Mouse (Mus musculus) kidney, postnatal 0 days (tissue): ENCODE measurements around the gene Cmip. TPM values are rescaled to one million over a fixed set of nuclear protein-coding genes. Genes with fewer than 3 reads are reported as not detected.
A peak's percentile ranks its signal among the peaks of the same experiment; 100 is the strongest.

ENCODE experiments used
- ATAC-seq: fragments of 200-750 bp; cut with Nextera tagmentation; replicated peaks from 2 replicates; pipeline ENCODE4 v1.8.0; 2017; ENCODE audit warnings: low read depth, moderate number of reproducible peaks, moderate TSS enrichment, moderate library complexity; ENCODE audit not compliant: low FRiP score
- DNase-seq: peaks from one replicate; pipeline ENCODE4 v3.0.0-alpha.2; 2016; ENCODE audit warnings: low spot score
- H3K27ac ChIP-seq: fragments of 300-500 bp; sonication (generic); 2 replicates; pipeline ENCODE4 v1.5.1; 2014; ENCODE audit warnings: mild to moderate bottlenecking
- H3K27me3 ChIP-seq: fragments of 300-500 bp; sonication (generic); 2 replicates; pipeline ENCODE4 v1.6.1; 2014; ENCODE audit warnings: low read length, mixed read lengths; ENCODE audit not compliant: insufficient read depth
- H3K36me3 ChIP-seq: fragments of 300-500 bp; sonication (generic); 2 replicates; pipeline ENCODE4 v1.6.1; 2014; ENCODE audit warnings: low read length, mixed read lengths; ENCODE audit not compliant: insufficient read depth
- H3K4me1 ChIP-seq: fragments of 300-500 bp; sonication (generic); replicated peaks from 2 replicates; pipeline ENCODE4 v1.6.1; 2014; ENCODE audit warnings: antibody characterized with exemption, low read length, mixed read lengths; ENCODE audit not compliant: insufficient read depth
- H3K4me2 ChIP-seq: fragments of 300-500 bp; sonication (generic); 2 replicates; pipeline ENCODE4 v1.6.1; 2014; ENCODE audit warnings: mild to moderate bottlenecking, low read length, moderate library complexity, mixed read lengths
- H3K4me3 ChIP-seq: fragments of 300-500 bp; sonication (generic); replicated peaks from 2 replicates; pipeline ENCODE4 v1.5.1; 2014; ENCODE audit warnings: low read depth, low read length
- H3K9ac ChIP-seq: fragments of 300-500 bp; sonication (generic); 2 replicates; pipeline ENCODE4 v1.6.1; 2014; ENCODE audit warnings: low read depth, low read length
- H3K9me3 ChIP-seq: fragments of 300-500 bp; sonication (generic); replicated peaks from 2 replicates; pipeline ENCODE4 v1.6.1; 2016; ENCODE audit warnings: low read length, inconsistent platforms, mixed read lengths
- CTCF ChIP-seq: IDR thresholded peaks from 2 replicates; pipeline ENCODE4 v1.5.1; 2016; ENCODE audit warnings: antibody characterized with exemption, low read depth, mild to moderate bottlenecking, moderate library complexity
- WGBS: fragments of 180-500 bp; shearing (Covaris S2); extraction: QIAGEN DNeasy Blood & Tissue Kit; methylation state at CpG from one replicate; pipeline ENCODE4 v1.1.7; 2014; 5-methylcytosine and 5-hydroxymethylcytosine counted together
- polyA plus RNA-seq: library from polyadenylated mRNA; unstranded; fragments of >200 nt; fragmentation: Nextera tagmentation; extraction: Ambion mirVana; gene quantifications from 2 replicates; pipeline ENCODE4 v1.2.1, GENCODE M21; 2015

The Cmip gene
- polyA plus RNA-seq, 1 experiment from 2014 or later, result 36.8 TPM

DNA sequence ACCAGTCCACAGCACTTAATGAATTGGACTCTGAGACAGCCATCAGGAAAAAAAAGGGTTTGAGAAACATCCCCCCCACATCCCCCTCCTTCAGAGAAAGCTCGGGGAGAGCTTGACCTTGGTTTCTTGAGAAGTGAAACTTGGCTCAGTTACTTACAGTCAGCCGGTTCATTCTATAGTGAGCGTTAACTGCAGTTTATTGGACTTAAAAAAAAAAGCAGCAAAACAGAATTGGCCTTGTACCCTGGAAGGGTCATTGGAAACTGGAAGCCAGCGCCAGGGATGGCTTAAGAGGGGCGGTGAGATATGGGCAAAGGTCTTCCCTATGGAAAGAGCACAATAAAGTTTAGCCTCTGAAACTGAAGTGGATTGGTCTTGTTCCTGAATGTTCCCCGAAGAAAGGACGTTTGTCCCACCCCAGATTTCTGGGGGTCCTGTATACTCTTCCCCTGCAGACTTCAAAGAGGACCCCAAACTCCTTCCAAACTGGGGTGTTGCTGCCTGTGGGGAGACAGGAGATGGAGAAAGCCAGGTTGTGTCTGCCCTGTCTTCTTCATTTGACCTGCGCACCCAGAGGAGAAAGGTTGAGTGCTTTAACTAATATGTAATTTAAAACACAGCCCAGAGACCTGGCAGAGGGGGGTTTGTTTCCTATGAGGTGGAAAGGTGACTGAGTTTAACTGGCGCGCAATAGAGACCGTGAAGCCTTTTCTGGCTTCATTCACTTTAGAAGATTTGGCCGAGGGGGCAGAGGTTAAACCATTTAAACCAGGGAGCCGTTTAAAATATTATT lies 51.6 kb downstream of the Cmip start:
- H3K36me3 ChIP-seq, result no peaks in the 10 kb centered on the region
- peaks cover 27% of the 10 kb centered on the region for H3K4me1 ChIP-seq
- no peaks in the 10 kb centered on the region for H3K27me3 ChIP-seq
- DNase-seq, result peak; percentile 71
- 37% methylated on average over 13 of the region's 13 CpGs for WGBS
- no peaks in the 10 kb centered on the region for H3K9me3 ChIP-seq
- peak overlapping the region; percentile 10; the same call in 1 of the 2 replicates for H3K4me2 ChIP-seq
- TF ChIP-seq CTCF, result no peak
- peak overlapping the region; percentile 84 for H3K27ac ChIP-seq
- no peak overlapping the region for H3K9ac ChIP-seq
- ATAC-seq, result peak; percentile 47; the same call in 1 of the 2 replicates
- H3K4me3 ChIP-seq, result no peak overlapping the region

DNA sequence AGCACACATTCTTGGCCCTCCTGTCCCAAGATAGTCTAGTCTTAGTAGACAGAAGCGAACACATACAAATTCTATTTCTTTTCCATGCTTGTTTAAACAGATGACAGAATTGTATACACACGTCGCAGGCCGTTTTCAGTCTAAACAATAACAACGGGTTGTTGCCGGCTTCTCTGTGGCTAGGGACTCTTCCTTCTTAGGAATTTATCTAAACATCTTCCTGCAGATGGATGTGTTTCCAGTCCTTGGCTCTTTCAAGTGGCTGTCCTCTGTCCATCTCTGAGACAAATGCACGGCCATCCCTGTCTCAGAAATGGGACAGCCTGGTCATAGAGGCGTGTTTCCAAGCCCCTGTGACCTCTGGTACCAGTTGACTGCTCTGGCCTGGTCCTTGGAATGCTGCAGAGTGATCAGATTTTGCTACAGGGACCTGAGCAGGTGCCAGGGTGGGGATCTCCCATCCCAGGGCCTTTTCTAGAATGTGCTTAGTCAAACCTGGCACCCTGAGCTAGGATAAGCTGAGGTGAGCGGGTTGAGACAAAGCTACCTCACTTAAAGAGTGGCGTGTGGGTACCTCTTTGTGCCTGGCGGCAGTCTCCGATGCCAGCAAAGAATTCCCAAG lies 52.9 kb downstream of the Cmip start:
- Histone ChIP-seq H3K9ac (no peak overlapping the region), H3K27me3 (no peaks in the 10 kb centered on the region), H3K27ac (peak overlapping the region; percentile 54; the same call in 1 of the 2 replicates), H3K36me3 (no peaks in the 10 kb centered on the region), H3K4me2 (no peak overlapping the region), H3K4me1 (peaks cover 30% of the 10 kb centered on the region), H3K4me3 (no peak overlapping the region), H3K9me3 (no peaks in the 10 kb centered on the region)
- DNase-seq (no peak), ATAC-seq (no peak)
- TF ChIP-seq CTCF, result no peak
- WGBS, result 74% methylated on average over 12 of the region's 12 CpGs

- no peak for ATAC-seq
These were observed 54.2 kb downstream of the Cmip start for GRCm38 (mm10) chr8:117310961-117311561.

GRCm38 (mm10) chr8:117314308-117314953 lies 57.6 kb downstream of the Cmip start:
- DNase-seq (peak; percentile 56), ATAC-seq (peak; percentile 44; the same call in 1 of the 2 replicates)
- no peak overlapping the region for H3K4me2 ChIP-seq
- TF ChIP-seq CTCF, result 0 out of 2 replicates have a peak, but pooled peaks have one; percentile 15
- no peaks in the 10 kb centered on the region for H3K27me3 ChIP-seq
- H3K27ac ChIP-seq, result peak overlapping the region; percentile 57; the same call in 1 of the 2 replicates
- H3K36me3 ChIP-seq, result no peaks in the 10 kb centered on the region
- H3K9me3 ChIP-seq, result no peaks in the 10 kb centered on the region
- WGBS, result 17% methylated on average over 8 of the region's 8 CpGs
- peaks cover 27% of the 10 kb centered on the region for H3K4me1 ChIP-seq
- no peak overlapping the region for H3K9ac ChIP-seq
- H3K4me3 ChIP-seq, result no peak overlapping the region

More at GRCm38 (mm10) chr8:117310961-117311561, 54.2 kb downstream of the Cmip start:
- Histone ChIP-seq H3K9ac (no peak overlapping the region), H3K4me2 (no peak overlapping the region), H3K27ac (no peak overlapping the region), H3K27me3 (no peaks in the 10 kb centered on the region), H3K36me3 (no peaks in the 10 kb centered on the region), H3K4me1 (peaks cover 32% of the 10 kb centered on the region), H3K9me3 (no peaks in the 10 kb centered on the region), H3K4me3 (no peak overlapping the region)
- WGBS, result 73% methylated on average over 8 of the region's 8 CpGs
- DNase-seq, result peak; percentile 73
- TF ChIP-seq CTCF, result no peak

- Histone ChIP-seq H3K27me3 (no peaks in the 10 kb centered on the region), H3K9ac (no peak overlapping the region), H3K36me3 (no peaks in the 10 kb centered on the region), H3K27ac (no peak overlapping the region), H3K4me1 (peaks cover 22% of the 10 kb centered on the region), H3K4me2 (no peak overlapping the region), H3K9me3 (no peaks in the 10 kb centered on the region), H3K4me3 (no peak overlapping the region)
- no peak for DNase-seq
- 80% methylated on average over 16 of the region's 16 CpGs for WGBS
- no peak for TF ChIP-seq CTCF
- ATAC-seq, result no peak
These were observed 58.9 kb downstream of the Cmip start for GRCm38 (mm10) chr8:117315727-117316126.

- WGBS, result 54% methylated on average over 8 of the region's 8 CpGs
- Histone ChIP-seq H3K9me3 (no peaks in the 10 kb centered on the region), H3K4me1 (peaks cover 22% of the 10 kb centered on the region), H3K4me2 (no peak overlapping the region), H3K27ac (peak overlapping the region; percentile 75), H3K36me3 (no peaks in the 10 kb centered on the region), H3K4me3 (no peak overlapping the region), H3K27me3 (no peaks in the 10 kb centered on the region), H3K9ac (no peak overlapping the region)
- TF ChIP-seq CTCF, result no peak
- ATAC-seq (no peak), DNase-seq (no peak)
These were observed 60.6 kb downstream of the Cmip start for GRCm38 (mm10) chr8:117317478-117317877.
